Mouse (Mus musculus) MEL (cell line): ENCODE results near the gene Notch2.

Source experiments
- BHLHE40 ChIP-seq: IDR thresholded peaks from 2 replicates; pipeline ENCODE4 v1.6.1; 2012; ENCODE audit warnings: low read depth, mild to moderate bottlenecking, inconsistent platforms, low read length, improper control_type of control experiment, borderline replicate concordance
- CTCF ChIP-seq, 3 experiments: IDR thresholded peaks in 2 of 3; conservative IDR thresholded peaks in 1 of 3; 2 replicates each; pipeline ENCODE4 v1.5.1; 2011 to 2012; ENCODE audit warnings: low read length in 3 of 3, low read depth in 2 of 3, mild to moderate bottlenecking in 2 of 3, improper control_type of control experiment in 1 of 3, inconsistent platforms in 1 of 3, mixed read lengths in 1 of 3, moderate library complexity in 1 of 3; ENCODE audit not compliant: control insufficient read depth in 1 of 3, insufficient read depth in 1 of 3, poor library complexity in 1 of 3, severe bottlenecking in 1 of 3
- E2F4 ChIP-seq: IDR thresholded peaks from 2 replicates; pipeline ENCODE4 v1.6.1; 2011; ENCODE audit warnings: low read depth, low read length, improper control_type of control experiment, borderline replicate concordance
- POLR2AphosphoS2 ChIP-seq: IDR thresholded peaks from 2 replicates; pipeline ENCODE4 v1.6.1; 2011; ENCODE audit warnings: low read length, improper control_type of control experiment
- ZC3H11A ChIP-seq: IDR thresholded peaks from 2 replicates; pipeline ENCODE4 v1.6.1; 2012; ENCODE audit warnings: low read depth, mild to moderate bottlenecking, inconsistent platforms, low read length, improper control_type of control experiment
- ZKSCAN1 ChIP-seq: IDR thresholded peaks from 2 replicates; pipeline ENCODE4 v1.6.1; 2012; ENCODE audit warnings: low read depth, mild to moderate bottlenecking, inconsistent platforms, low read length, improper control_type of control experiment, moderate library complexity
- ZNF384 ChIP-seq: IDR thresholded peaks from 2 replicates; pipeline ENCODE4 v1.6.1; 2012; ENCODE audit warnings: low read depth, mild to moderate bottlenecking, inconsistent platforms, low read length, improper control_type of control experiment

GRCm38 (mm10) chr3:98031104-98031503 lies 17.8 kb downstream of the Notch2 start:
- no peak for TF ChIP-seq ZKSCAN1
- no peak for TF ChIP-seq POLR2AphosphoS2
- TF ChIP-seq ZC3H11A: no peak
- TF ChIP-seq E2F4: no peak
- TF ChIP-seq ZNF384: peak; percentile 15; the same call in 1 of the 2 replicates
- no peak for TF ChIP-seq CTCF (IDR thresholded peaks at IDR 0.05 in 2 of 3, conservative IDR thresholded peaks at IDR 0.05 in 1 of 3; ENCODE audit: control insufficient read depth in 1 of 3, insufficient read depth in 1 of 3, low read depth in 2 of 3, low read length in 3 of 3, poor library complexity in 1 of 3, severe bottlenecking in 1 of 3)
- TF ChIP-seq BHLHE40: no peak
